Mouse (Mus musculus) urinary bladder, adult 2 months (tissue): ENCODE data around the gene Cbfa2t3. TPM values are rescaled to one million over a fixed set of nuclear protein-coding genes. Genes with fewer than 3 reads are reported as not detected.

Source experiments
- DNase-seq: peaks from one replicate; pipeline ENCODE4 v3.0.0; 2022; ENCODE audit warnings: low spot score
- polyA plus RNA-seq: library from polyadenylated mRNA; depleted of rRNA; stranded (reverse); fragments of >200 nt; gene quantifications from 2 replicates; pipeline ENCODE4 v1.2.3, GENCODE M21; 2012; rRNA removed

Gene Cbfa2t3
- 0.95 and 4.0 TPM in 2 replicates for polyA plus RNA-seq

DNA sequence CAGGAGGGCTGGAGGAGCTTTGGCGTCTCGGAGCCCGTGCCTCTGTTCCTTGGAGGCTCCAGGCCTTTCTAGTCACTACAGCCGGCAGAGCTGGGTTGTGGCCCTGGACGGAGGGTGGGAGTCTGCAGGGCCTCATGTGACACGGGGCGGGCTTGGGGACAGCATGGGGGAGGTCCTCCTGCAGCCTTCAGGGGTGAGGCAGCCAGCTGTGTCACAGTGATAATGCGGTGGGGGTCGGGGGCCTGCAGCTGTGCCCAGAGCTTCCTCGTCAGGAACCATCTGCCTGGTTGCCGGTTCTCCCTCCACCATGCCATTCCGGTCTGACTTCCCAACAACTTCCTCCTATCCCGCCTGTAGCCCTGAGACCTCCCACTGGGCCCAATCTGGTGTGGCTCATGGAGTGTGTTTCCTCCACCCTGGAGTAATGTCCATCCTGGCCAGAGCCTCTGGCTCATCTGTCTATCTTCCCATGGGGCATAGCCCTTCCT, at the start of gene Cbfa2t3:
Cbfa2t3 (minus strand) TSS at position 105 of the 488 bp plus-strand sequence.
- DNase-seq: no peak

DNA sequence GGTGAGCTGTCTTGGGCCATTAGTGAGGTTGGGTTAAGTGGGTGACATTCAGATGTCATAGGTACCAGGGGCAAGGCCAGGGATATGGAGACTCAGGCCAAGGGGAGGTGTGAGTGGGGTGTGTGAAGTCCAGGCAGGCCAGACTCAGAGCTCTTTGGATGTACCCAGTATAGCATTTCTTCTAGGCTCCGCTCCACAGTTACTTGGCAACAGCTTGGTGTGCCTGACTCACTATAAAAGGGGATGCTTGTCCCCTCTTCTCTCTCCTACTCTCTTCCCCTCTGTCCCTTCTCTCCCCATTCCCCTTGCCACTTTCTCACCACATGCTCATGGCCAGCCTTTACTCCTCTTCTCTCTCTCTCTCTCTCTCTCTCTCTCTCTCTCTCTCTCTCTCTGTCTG, 48.9 kb upstream of the Cbfa2t3 start:
- no peak for DNase-seq

DNA sequence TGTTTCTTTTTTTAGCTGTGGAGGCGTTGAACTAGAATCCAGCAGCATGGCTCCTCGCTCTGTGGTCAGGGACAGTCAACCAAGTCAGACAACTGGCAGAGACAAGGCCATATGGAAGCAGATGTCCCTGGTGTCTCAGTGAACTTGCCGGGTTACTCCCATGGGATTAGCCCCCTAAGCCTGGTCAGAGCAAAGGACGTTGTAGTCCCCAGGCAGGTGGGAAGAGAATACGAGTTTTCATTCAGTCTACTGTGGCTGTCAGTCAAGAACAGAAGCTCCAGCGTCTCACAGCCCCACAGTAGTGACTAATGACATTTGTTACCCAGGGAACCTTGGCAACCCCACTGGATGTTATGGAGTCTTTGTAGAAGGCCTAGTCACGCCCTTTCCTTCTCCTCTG, 47.5 kb upstream of the Cbfa2t3 start:
- DNase-seq: no peak

DNA sequence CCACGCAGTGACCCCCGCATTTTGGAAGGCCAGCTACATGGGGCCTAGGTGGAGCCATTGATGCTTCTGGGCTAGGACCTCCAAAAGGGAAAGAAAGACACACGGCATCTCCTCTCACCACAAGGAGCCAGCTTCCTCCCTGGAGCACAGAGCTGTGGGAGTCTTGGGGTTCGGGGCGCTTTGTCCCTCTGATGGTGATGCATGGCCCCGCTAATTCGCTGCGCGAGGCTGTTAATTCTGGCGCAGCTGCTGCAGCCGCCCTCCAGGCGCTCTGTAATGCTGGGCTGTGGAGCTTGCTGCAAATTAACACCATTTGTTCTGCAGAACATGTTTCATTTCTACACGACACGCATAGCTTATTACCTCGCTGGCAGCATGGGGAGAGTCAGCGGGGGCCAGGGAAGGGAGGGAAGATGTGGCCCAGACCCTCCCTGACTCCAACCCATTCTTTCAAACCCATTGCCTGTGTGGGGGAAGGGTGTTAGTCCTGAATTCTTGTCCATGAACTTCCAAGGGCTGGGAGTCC, 46.9 kb upstream of the Cbfa2t3 start:
- no peak for DNase-seq

DNA sequence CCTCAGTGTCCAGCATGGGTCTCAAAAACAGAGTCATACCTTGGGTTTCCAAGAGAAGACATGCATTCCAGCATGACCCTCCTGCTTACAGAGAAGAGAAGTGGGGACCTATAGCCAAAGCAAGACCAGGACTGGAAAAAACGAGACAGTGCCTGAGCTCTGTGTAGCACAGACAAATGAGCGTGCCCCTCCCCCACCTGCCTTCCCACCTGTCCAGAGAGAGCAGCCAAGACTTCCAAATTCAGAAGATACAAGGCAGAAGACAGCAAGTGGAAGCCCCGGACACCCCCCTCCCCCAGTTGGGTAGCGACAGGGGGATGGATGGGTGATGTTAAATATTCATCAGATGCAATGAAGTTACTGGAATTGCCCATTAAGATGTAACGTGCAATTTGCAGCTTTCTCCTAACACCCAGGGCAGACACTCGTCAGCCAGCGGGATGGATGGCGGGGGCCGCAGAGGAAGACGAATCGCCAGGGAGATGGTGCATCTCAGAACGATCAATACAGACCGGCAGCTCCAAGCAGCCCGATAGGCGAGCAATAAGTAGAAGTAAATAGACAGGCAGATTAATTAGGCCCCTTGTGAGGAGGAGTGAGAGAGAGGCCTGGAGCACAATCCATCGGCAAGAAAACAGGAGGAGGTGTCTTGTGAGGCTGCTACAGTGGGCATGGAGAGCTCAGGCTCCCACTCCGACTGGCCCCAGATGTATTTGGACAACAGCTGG, 46.3 kb upstream of the Cbfa2t3 start:
- no peak for DNase-seq

DNA sequence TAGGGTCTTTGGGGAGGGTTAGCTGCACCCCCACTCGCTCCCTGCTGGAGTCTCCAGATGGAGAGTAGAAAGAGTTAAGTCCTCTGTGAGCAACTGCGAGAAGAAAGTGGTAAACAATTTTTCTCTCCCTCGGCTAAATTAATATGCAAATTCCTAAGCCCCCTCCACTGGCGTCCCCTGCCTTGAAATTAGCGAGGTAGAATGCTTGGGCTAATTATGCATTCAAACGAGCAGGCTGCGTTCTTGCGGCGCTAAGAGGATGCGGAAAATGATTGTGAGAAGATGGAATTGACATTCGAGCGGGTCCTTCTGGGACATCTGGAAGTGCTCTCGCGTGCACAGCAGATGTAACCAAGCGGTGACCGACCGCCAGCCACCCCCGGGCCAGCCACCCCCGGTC, 43.6 kb upstream of the Cbfa2t3 start:
- DNase-seq: no peak

DNA sequence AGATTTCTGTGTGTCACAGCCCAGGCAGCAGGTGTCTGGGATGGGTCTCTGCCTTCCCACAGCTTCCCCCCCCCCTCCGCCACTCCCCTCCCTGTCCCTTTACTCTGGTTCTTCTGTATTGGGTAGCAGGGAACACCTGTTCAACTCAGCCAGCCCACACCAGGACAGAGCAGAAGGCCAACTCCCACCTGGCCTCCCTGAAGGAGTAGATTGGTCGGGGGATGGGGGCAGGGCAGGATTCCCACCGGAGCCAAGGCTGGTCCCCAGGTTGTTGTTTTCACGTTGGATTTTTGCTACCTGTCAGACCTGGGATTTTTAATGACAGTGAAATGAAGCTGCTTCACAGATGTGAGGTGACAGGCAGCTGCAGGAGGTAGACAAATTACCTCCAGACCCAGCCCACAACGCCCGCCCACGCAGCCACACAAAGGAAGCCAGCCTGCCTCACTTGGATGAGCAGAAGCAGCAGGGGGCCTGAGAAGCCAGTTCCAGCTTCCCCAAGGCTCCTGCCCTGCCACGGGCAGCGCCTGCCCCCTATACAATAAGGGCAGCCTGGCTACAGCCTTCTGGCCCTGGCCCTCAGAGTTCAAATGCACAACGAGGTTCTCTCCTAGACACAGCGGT, 40.3 kb upstream of the Cbfa2t3 start:
- DNase-seq: no peak

DNA sequence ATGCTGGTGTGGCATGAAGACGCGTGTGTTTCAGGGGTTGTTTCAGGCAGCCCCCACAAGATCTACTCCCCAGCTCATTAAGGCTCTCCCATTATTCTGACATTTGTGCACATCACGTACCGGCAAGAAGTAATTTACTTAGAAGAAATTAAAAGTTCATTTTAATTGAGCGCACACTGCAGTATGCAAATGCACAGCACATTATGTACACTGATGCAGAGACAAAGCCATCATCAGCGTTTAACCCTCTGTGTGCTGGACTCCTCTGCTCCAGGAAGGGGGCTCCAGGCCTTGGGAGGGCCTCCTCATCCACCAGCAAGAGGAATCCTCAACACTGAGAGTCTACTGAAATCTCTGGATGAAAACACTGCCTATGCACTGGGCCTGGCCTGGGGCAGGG, 39.0 kb upstream of the Cbfa2t3 start:
- no peak for DNase-seq

DNA sequence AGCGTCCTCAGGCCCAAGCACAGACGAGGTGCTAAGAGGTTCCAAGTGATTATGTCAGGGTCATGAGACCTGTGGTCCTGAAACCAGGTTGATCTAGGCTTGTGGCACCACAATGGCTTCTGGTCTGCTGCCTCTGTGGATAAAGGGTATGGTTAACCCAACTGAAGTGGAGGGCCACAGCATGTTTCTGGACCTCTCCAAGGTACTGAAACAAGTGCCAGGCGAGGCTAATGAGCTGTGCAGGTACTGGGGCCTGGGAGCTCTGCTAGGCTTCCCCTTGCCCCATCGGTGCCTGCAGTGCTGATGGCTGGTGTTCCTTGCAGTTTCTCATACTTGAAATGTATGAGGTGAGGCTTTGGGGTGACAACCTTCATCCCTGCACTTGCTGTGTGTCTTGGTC, 38.2 kb upstream of the Cbfa2t3 start:
- DNase-seq: no peak

DNA sequence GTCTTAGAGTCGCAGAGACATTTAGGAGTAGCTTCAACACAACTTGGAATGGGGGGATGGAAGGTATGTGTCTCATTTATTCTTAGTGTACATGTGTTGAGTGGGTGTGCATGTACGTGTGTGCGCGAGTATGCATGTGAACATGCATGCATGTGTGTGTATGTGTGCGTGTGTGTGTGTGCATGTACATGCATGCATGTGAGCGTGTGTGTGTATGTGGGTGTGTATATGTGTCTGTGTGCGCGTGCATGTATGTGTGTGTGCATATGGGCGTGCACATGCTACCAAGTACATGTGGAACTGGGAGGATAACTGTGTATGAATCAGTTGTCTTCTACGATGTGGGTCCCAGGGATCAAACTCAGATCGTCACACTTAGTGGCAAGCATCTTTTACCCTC, 37.7 kb upstream of the Cbfa2t3 start:
- no peak for DNase-seq

DNA sequence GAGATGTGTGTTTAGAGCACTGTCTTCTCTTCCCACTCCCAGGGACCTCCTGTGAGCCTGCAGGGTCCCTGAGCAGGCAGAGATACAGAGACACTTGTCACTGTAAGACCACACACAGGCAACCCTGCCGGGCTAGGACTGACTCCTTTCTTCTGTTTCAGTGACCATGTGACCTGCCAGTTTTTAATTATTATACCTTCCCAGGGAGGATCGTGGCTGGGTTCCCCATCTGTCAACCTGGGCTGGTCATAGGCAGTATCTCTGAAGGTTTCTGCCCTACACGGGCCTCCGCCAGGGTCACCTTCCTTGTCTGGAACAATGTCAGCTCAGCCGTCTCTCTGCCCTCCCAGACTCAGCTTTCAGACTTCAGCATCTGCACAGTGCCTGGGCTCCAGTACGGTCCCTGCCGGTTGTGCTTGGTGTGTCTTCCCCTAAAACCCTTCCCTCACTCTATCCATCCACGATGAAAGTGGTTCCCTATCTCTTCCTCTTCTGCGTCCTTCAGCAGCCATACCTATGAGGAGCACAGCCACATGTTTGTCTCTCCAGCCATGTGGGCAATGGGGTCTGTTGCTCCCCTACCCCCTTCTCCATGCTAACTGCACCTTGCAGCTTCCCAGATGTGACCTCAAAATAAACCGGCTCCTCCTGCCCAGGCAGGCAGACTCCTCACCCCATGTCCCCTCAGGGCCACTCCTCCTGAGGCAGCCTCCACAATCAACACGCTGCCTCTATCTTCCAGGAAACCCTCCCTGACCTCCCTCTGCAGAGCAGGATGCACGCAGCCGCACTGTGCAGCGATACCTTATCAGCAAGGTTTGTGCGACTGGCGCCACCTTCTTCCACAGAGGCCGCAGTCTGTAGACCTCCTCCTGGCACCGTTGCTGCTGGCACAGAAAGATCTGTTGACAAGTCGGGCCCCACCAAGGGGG, 36.9 kb upstream of the Cbfa2t3 start:
- no peak for DNase-seq

DNA sequence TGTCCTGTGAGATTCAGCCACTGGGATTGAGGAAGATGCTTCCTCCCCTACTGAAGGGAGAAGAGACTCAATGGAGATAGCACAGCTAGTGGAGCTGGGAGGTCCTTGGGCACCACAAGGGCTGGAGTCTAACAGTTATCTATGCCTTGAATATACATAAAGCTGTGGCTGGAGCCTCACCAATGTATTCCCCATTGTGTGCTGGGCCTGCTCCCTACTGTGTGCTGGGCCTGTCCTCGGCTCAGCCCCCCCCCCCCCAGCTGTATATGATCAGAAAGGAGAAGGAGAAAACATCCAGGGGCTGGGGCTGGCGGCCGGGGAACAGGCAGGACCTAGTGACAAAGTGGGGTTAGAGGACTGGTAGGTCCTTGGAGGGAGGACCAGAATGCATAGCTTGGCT, 36.2 kb upstream of the Cbfa2t3 start:
- no peak for DNase-seq

DNA sequence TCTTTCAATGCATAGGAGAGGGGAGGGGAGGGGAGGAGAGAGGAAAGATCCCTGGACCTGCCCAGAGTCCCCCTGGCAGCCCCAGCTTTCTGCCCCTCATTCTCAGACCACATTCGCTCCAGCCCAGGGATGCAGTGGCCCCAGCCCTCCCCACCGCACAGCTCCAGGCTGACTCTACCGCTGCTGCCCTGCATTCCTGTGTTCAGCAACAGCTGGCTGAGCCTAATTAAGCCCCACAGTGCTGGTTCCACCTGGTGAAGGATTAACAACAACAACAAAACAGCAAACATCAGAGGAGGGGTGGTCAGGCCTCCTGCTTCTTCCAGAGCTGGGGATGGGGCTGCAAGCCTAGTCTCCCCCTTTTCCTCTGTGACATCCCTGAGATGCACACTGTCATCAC, 29.7 kb upstream of the Cbfa2t3 start:
- DNase-seq: no peak

DNA sequence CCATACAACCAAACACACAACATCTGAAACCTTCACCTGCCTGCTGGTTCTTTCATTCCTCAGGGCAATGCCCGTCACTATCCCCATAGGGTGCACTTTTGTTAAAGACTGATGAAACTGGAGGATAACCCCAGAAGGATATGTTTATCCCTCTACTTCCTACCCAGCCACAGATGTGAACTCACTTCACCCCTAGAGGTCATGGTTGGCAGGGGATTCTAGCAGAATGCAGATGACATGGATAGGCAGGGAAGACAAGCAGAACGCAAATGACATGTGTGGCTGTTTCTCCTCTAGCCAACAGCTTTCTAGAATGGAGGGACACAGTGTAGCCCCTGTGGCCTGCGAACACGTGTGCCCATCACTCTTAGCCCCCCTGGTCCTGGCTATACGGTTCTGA, 28.5 kb upstream of the Cbfa2t3 start:
- DNase-seq: no peak

DNA sequence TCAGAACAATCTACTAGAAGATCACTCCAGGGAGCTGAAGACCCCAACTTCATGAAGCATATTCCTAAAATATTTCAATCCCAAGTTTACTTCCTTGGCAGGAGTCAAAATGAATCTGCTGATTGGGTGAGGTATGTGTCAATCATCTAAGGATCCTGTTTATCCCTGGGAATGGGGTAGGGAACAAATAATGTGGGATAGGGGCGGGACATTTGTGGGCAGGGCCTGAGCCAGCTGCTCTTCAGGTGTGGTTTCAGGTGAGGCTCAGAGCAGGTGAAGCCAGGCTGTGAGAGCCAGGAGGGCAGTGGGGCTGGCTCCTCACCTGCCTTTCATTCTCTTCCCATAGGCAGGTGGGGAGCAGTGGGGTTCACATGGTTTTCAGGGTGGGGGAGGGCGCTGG, 27.9 kb upstream of the Cbfa2t3 start:
- no peak for DNase-seq

DNA sequence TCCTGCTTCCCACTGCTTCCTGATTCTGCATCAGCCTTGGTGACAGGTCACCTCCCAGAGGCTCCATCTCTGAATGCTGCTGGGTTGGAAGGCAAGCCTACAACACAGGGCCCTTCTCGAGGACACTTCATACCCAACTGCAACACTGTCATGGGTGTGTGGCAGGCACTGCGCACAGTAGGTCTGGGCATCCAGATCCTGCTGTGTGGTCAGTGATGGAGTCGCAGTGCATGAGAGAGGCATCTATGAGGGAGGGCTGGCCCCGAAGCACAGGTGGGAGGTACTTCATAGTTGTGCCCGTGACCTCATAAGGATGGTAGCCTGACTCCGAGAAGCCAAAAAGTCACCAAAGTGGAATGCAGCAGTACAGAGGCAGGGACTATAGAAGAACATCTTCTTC, 26.3 kb upstream of the Cbfa2t3 start:
- no peak for DNase-seq

DNA sequence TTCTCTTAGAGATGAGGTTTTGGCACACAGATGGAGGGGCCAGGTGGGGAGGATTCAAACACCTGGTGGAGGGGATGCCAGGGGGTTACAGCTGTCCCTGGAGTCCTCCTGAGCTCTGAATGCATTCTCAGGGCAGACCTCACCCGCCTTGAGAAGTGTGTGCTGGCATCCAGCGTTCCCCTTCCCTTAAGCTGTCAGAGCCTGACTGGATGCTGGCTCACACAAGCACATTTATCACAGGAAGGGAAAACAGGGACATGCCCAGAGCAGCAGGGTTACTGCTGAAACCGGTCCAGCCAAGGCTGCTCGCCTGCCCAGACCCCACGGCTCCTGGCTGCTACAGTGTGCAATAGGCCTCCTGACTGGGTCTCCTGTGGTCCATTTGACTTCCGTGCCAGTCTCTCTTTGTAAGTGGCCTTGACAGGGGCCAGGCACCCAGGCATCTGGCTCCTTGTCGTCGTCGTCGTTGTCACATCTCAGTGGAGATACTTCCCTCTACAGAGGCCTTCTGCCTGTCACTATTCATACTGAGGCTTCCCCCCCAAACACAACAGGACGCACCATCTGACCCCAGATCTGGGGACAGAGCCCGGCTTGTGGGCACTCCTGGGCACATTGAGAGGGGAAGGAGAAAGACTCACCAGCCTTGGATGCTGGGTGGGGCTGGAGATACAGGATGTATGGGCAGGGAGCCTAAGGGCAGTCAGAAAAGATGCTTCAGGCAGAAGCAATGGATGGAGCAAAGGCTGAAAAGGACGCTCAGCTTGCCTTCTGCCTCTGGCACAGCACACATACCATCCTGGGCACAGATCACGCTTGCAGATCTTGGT, 22.1 kb upstream of the Cbfa2t3 start:
- DNase-seq: no peak

DNA sequence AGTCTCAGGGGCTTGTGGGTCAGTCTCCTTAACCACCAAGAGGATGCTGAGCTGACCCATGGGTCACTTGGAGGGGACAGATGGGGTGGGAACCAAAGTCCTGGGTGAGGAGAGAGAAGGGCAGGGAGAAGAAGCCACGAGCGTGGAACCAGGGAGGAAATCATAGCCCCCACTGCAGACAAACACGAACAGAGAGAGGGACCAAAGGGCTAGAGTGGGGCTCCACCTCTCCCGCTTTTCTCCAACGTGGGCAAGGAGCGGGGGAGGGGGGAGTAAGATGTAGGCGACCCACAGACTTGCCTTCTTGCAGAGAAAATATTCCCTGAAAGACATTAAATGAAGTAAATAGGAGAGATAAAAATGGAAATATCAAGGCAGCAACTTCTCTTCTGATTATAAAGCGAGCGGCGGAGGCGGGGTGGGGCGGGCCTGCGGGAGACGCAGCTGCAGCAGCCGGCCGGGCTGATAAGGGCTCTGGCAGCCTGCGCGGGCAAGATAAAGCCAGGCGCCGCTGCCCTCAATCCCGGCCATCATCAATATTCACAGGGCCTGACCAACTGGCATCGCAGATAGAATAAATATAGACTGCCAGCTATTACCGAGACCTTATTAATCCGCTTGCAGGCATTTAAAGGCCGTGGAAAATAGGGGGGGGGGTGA, 21.3 kb upstream of the Cbfa2t3 start:
- DNase-seq: no peak

DNA sequence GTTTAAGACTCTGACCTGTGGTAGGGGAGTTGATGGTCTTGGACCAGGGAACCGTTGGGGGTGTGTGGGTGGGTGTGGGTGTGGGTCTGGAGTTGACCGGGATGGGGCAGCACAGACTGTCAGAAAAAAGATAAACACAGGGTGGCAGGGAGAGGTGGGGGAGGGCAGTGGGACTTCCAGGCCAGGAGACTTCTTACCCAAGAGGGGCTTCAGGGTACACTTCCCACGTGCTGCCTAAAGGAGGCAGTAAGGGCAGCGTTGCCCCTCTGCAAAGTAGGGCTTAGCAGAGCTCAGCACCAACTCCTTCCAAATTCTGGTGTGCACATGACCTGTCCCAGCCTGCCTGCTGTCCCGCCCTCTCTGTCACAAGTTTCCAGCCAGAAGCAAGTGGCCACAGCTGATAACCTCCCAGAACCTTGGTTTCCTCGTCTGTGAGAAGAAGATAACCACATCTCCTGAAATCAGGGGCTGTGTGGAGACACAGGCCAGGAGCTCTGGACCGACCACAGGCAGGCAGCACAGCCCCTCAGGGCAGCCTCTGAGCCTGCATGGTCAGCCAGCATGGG, 20.7 kb upstream of the Cbfa2t3 start:
- DNase-seq: no peak

DNA sequence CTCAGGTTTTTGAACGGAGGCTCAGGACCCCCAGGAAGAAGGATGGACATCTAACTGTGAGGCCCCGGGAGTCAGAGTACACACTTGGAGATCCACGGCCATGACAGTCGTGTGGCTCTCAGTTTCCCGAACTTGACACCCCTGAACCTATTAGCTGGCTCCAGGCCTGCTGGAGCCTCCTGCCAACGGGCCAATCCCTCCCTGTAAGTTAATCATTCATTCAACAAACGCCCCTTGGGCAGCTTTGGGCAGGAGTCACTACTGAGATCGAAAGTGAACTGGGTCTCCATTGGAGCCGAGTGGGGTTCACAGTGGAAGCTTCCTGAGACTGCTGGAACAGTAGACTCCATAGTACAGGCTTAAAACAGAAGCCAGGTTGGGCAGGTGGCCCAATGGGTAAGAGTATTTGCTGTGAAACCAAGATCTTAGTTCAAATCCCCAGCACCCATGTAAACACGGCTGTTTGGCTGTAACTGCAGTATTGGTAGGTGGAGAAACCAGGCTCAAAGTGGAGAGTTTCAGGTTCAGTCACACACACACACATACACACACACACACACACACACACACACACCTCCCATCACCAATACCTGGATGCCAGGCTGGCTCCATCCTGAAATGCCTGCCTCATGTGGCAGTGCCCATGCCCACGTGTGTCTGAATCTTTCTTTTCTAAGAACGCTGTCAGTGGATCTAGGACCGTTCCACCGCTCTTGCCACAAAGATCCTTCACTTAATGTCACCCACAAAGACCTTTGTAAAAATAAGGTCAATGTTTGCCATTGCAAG, 20.0 kb upstream of the Cbfa2t3 start:
- no peak for DNase-seq
